8 mouse cellular contexts compared by ENCODE assay signal in the genomic region with DNA sequence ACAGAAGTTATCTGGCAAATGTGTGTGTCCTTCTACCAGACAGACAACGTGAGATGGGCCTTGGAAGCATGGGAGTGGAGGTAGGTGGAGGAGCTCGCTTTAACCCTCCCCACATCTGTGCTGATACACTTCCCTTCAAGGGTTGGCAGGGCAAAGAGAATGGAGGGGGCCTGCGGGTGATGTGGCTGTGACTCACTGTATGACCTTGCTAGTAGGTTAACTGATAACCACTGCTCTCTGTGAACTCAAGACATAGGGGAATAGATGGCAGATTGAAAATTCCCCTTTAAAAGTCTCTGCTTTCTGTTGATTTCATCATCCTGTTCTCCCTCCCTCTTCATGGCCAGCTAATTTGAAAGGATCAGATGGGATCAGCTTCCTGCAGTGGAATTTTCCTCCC. TPM values are rescaled to one million over a fixed set of nuclear protein-coding genes. Genes with fewer than 3 reads are reported as not detected.
A peak's percentile ranks its signal among the peaks of the same experiment; 100 is the strongest.
DNase-seq lines count a peak whose midpoint lies in the region; ATAC-seq lines count a peak whose summit lies in the region.

No protein-coding gene starts in this region.

- ATAC-seq in forebrain, embryonic 16.5 days, result no peak
- ATAC-seq in forebrain, embryonic 14.5 days, result no peak
- no peak for ATAC-seq in liver, embryonic 16.5 days (ENCODE audit: low read depth)

- H3K27ac ChIP-seq in forebrain, embryonic 10.5 days, result no peak overlapping the region
- no peak overlapping the region for H3K27ac ChIP-seq in forebrain, embryonic 16.5 days (ENCODE audit: low read length)
- no peak overlapping the region for H3K27ac ChIP-seq in forebrain, embryonic 14.5 days (ENCODE audit: low read depth, low read length)
- H3K27ac ChIP-seq in liver, embryonic 16.5 days (ENCODE audit: low read length), result no peak overlapping the region

- H3K4me2 ChIP-seq in forebrain, embryonic 16.5 days (ENCODE audit: low read length), result no peak overlapping the region
- peak overlapping the region; percentile 77 for H3K4me2 ChIP-seq in forebrain, embryonic 14.5 days (ENCODE audit: low read length)
- H3K4me2 ChIP-seq in liver, embryonic 16.5 days (ENCODE audit: low read depth, low read length), result peak overlapping the region; percentile 96

- no peak overlapping the region for H3K9ac ChIP-seq in forebrain, embryonic 16.5 days (replicated peaks; ENCODE audit: low read depth, low read length)
- no peak overlapping the region for H3K9ac ChIP-seq in forebrain, embryonic 14.5 days (ENCODE audit: low read length)
- peak overlapping the region; percentile 74; the same call in 1 of the 2 replicates for H3K9ac ChIP-seq in liver, embryonic 16.5 days (ENCODE audit: low read depth, low read length)

- WGBS in forebrain, embryonic 10.5 days, result 87% methylated on average over 3 of the region's 3 CpGs
- 95% methylated on average over 3 of the region's 3 CpGs for WGBS in forebrain, embryonic 16.5 days
- WGBS in forebrain, embryonic 14.5 days, result 91% methylated on average over 3 of the region's 3 CpGs
- 48% methylated on average over 3 of the region's 3 CpGs for WGBS in liver, embryonic 16.5 days (ENCODE audit: insufficient replicate concordance)

- peaks cover 33% of the 10 kb centered on the region for H3K4me1 ChIP-seq in forebrain, embryonic 10.5 days
- H3K4me1 ChIP-seq in forebrain, embryonic 16.5 days (replicated peaks; ENCODE audit: control insufficient read depth, insufficient read depth, low read length), result peaks cover 24% of the 10 kb centered on the region
- H3K4me1 ChIP-seq in forebrain, embryonic 14.5 days (ENCODE audit: control insufficient read depth, insufficient read depth, low read length), result peaks cover 16% of the 10 kb centered on the region
- peaks cover 25% of the 10 kb centered on the region for H3K4me1 ChIP-seq in liver, embryonic 16.5 days (ENCODE audit: control insufficient read depth, low read depth, low read length)

- no peak for DNase-seq in forebrain, embryonic 10.5 days (ENCODE audit: extremely low spot score, low spot score)
- peak; percentile 24 for DNase-seq in CD4-positive helper T cell, adult 2 months (ENCODE audit: low read depth, low spot score)
- DNase-seq in forebrain, embryonic 14.5 days (ENCODE audit: low spot score), result no peak
- no peak for DNase-seq in retina, postnatal 1 day
- no peak for DNase-seq in cerebellum, postnatal 14 days
- no peak for DNase-seq in cerebellum, adult 8-10 months

- no peaks in the 10 kb centered on the region for H3K9me3 ChIP-seq in forebrain, embryonic 10.5 days
- no peaks in the 10 kb centered on the region for H3K9me3 ChIP-seq in forebrain, embryonic 16.5 days (ENCODE audit: control insufficient read depth, low read length)
- H3K9me3 ChIP-seq in forebrain, embryonic 14.5 days (replicated peaks; ENCODE audit: control insufficient read depth, low read length), result no peaks in the 10 kb centered on the region
- no peaks in the 10 kb centered on the region for H3K9me3 ChIP-seq in liver, embryonic 16.5 days (replicated peaks; ENCODE audit: control insufficient read depth, low read length)

- peak overlapping the region; percentile 100 for H3K4me3 ChIP-seq in forebrain, embryonic 10.5 days
- H3K4me3 ChIP-seq in forebrain, embryonic 16.5 days (replicated peaks; ENCODE audit: low read length), result no peak overlapping the region
- no peak overlapping the region for H3K4me3 ChIP-seq in forebrain, embryonic 14.5 days (ENCODE audit: low read depth, low read length)
- peak overlapping the region; percentile 81 for H3K4me3 ChIP-seq in liver, embryonic 16.5 days (ENCODE audit: low read depth, low read length)

- H3K36me3 ChIP-seq in forebrain, embryonic 10.5 days (replicated peaks), result peaks cover 50% of the 10 kb centered on the region
- H3K36me3 ChIP-seq in forebrain, embryonic 16.5 days (ENCODE audit: control insufficient read depth, insufficient read depth), result peaks cover 13% of the 10 kb centered on the region; the same call in 1 of the 2 replicates
- H3K36me3 ChIP-seq in forebrain, embryonic 14.5 days (ENCODE audit: control insufficient read depth, insufficient read depth, low read length), result peaks cover 35% of the 10 kb centered on the region
- H3K36me3 ChIP-seq in liver, embryonic 16.5 days (ENCODE audit: control insufficient read depth, insufficient read depth), result peaks cover 12% of the 10 kb centered on the region

- H3K27me3 ChIP-seq in forebrain, embryonic 10.5 days (ENCODE audit: poor library complexity, severe bottlenecking), result no peaks in the 10 kb centered on the region
- H3K27me3 ChIP-seq in forebrain, embryonic 16.5 days (replicated peaks; ENCODE audit: control insufficient read depth, insufficient read depth, low read length), result no peaks in the 10 kb centered on the region
- no peaks in the 10 kb centered on the region for H3K27me3 ChIP-seq in forebrain, embryonic 14.5 days (replicated peaks; ENCODE audit: control insufficient read depth, insufficient read depth, low read length)
- no peaks in the 10 kb centered on the region for H3K27me3 ChIP-seq in liver, embryonic 16.5 days (ENCODE audit: control insufficient read depth, insufficient read depth, low read depth, low read length)

RNA-seq across cellular contexts. Expression of a gene that starts 1.2 kb away (rescaled TPM):
- polyA plus RNA-seq in forebrain, embryonic 10.5 days (2016; fragmentation: Nextera tagmentation; extraction: Ambion mirVana), result 61.8 and 62.3 TPM in 2 replicates
- 48.2 and 48.6 TPM in 2 replicates for polyA plus RNA-seq in forebrain, embryonic 16.5 days (2015; fragmentation: Nextera tagmentation; extraction: Ambion mirVana)
- polyA plus RNA-seq in forebrain, embryonic 14.5 days (2014; fragmentation: Nextera tagmentation; extraction: Ambion mirVana), result 33.3 and 41.8 TPM in 2 replicates
- 35.0 and 36.3 TPM in 2 replicates for polyA plus RNA-seq in liver, embryonic 16.5 days (2015; fragmentation: Nextera tagmentation; extraction: Ambion mirVana)

RNA-seq across cellular contexts. Expression of a gene that starts 2.4 kb away (rescaled TPM):
- polyA plus RNA-seq in forebrain, embryonic 10.5 days (2016; fragmentation: Nextera tagmentation; extraction: Ambion mirVana), result 0.53 and 0.81 TPM in 2 replicates
- 1.0 and 1.5 TPM in 2 replicates for polyA plus RNA-seq in forebrain, embryonic 16.5 days (2015; fragmentation: Nextera tagmentation; extraction: Ambion mirVana)
- 1.2 and 1.3 TPM in 2 replicates for polyA plus RNA-seq in forebrain, embryonic 14.5 days (2014; fragmentation: Nextera tagmentation; extraction: Ambion mirVana)
- polyA plus RNA-seq in liver, embryonic 16.5 days (2015; fragmentation: Nextera tagmentation; extraction: Ambion mirVana), result 0.21 and 0.33 TPM in 2 replicates

RNA-seq across cellular contexts. Expression of a gene that starts 12.3 kb away (rescaled TPM):
- polyA plus RNA-seq in forebrain, embryonic 10.5 days (2016; fragmentation: Nextera tagmentation; extraction: Ambion mirVana), result 1,518 and 1,601 TPM in 2 replicates
- 921 and 1,031 TPM in 2 replicates for polyA plus RNA-seq in forebrain, embryonic 16.5 days (2015; fragmentation: Nextera tagmentation; extraction: Ambion mirVana)
- 1,134 and 1,576 TPM in 2 replicates for polyA plus RNA-seq in forebrain, embryonic 14.5 days (2014; fragmentation: Nextera tagmentation; extraction: Ambion mirVana)
- polyA plus RNA-seq in liver, embryonic 16.5 days (2015; fragmentation: Nextera tagmentation; extraction: Ambion mirVana), result 828 and 951 TPM in 2 replicates

RNA-seq across cellular contexts. Expression of a gene that starts 15.9 kb away (rescaled TPM):
- 192 and 193 TPM in 2 replicates for polyA plus RNA-seq in forebrain, embryonic 10.5 days (2016; fragmentation: Nextera tagmentation; extraction: Ambion mirVana)
- 167 and 179 TPM in 2 replicates for polyA plus RNA-seq in forebrain, embryonic 16.5 days (2015; fragmentation: Nextera tagmentation; extraction: Ambion mirVana)
- 192 and 251 TPM in 2 replicates for polyA plus RNA-seq in forebrain, embryonic 14.5 days (2014; fragmentation: Nextera tagmentation; extraction: Ambion mirVana)
- 129 and 149 TPM in 2 replicates for polyA plus RNA-seq in liver, embryonic 16.5 days (2015; fragmentation: Nextera tagmentation; extraction: Ambion mirVana)

RNA-seq across cellular contexts. Expression of a gene that starts 40.9 kb away (rescaled TPM):
- 160 and 172 TPM in 2 replicates for polyA plus RNA-seq in forebrain, embryonic 10.5 days (2016; fragmentation: Nextera tagmentation; extraction: Ambion mirVana)
- 121 and 133 TPM in 2 replicates for polyA plus RNA-seq in forebrain, embryonic 16.5 days (2015; fragmentation: Nextera tagmentation; extraction: Ambion mirVana)
- 57.9 and 83.5 TPM in 2 replicates for polyA plus RNA-seq in forebrain, embryonic 14.5 days (2014; fragmentation: Nextera tagmentation; extraction: Ambion mirVana)
- 38.7 and 38.9 TPM in 2 replicates for polyA plus RNA-seq in liver, embryonic 16.5 days (2015; fragmentation: Nextera tagmentation; extraction: Ambion mirVana)

Comparison
In these comparisons a context has a peak if more than half of its experiments do, and no peak if none do; other contexts are left out.
1. H3K4me3 ChIP-seq: peak in forebrain, embryonic 10.5 days (single experiment) and liver, embryonic 16.5 days (single experiment); none in forebrain, embryonic 16.5 days (single experiment) and forebrain, embryonic 14.5 days (single experiment).